Mouse (Mus musculus) kidney, adult 2 months (tissue): Measurements from ENCODE around the gene Medag.

ENCODE experiments used
- CTCF ChIP-seq: fragments of 200-500 bp; conservative IDR thresholded peaks from 2 replicates; pipeline ENCODE4 v1.5.1; 2011; ENCODE audit warnings: low read depth, mild to moderate bottlenecking, control low read depth, low read length, moderate library complexity, mixed read lengths; ENCODE audit not compliant: insufficient read depth, insufficient read length
- POLR2A ChIP-seq: fragments of 200-500 bp; IDR thresholded peaks from one replicate; pipeline ENCODE4 v1.6.1; 2011; ENCODE audit warnings: low read depth, low read length, control low read depth

GRCm38 (mm10) chr5:149369373-149370035, 42.0 kb upstream of the Medag start:
- TF ChIP-seq CTCF: no peak
- no peak for TF ChIP-seq POLR2A
